Mouse (Mus musculus) cerebellum, adult 11-12 months (tissue): Measurements from ENCODE around the gene Epor.

Experiments
- DNase-seq: peaks from one replicate; pipeline ENCODE4 v3.0.0; 2022

Epor gene

DNA sequence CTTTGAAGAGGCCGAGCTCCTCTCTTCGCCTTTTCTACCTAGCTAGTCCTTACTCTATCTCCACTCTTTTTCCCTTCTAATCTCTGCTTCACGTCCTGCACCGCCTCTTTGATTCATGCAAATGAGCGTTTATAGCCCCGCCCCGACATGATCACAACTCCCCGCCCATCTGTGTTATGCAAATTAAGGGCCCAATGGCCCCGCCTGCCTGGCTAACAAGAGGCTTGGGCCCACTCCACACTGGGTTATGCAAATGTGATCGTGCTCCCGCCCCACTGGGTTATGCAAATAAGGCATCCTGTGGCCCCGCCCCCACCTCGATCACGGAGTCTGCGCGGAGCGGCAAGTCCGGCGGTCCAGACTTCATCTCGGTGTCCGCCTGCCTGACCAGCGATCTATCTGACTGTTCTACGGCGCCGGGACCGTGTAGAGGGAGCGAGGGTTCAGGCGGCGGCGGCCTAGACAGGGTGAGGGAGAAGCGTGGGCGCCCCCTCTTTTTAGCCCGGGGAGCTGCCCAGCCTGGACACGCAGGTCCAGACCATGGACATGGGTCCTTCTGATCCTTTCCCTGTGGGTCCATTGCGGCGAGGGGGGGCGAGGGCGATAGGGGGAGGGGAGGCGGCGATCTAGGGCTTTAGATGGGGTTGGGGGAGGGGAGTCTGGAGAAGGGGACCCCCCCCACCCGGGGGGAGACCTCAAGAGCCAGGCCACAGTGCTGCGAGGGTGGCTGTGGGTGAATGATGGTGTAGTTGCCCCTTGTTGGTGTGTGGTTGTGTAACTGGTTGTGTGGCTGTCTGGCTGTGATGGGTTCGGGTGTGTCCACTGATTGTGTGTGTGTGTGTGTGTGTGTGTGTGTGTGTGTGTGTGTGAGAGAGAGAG, 26.4 kb downstream of the Epor start, which contains the start of gene Plppr2:
TSS of gene Plppr2 (plus strand) at position 342 of the 879 bp plus-strand sequence.
- DNase-seq: peak; percentile 100

- peak; percentile 59 for DNase-seq
These were observed 27.7 kb downstream of the Epor start for GRCm38 (mm10) chr9:21935466-21936131.

- peak; percentile 67 for DNase-seq
These were observed 29.3 kb downstream of the Epor start for GRCm38 (mm10) chr9:21934021-21934420.

DNA sequence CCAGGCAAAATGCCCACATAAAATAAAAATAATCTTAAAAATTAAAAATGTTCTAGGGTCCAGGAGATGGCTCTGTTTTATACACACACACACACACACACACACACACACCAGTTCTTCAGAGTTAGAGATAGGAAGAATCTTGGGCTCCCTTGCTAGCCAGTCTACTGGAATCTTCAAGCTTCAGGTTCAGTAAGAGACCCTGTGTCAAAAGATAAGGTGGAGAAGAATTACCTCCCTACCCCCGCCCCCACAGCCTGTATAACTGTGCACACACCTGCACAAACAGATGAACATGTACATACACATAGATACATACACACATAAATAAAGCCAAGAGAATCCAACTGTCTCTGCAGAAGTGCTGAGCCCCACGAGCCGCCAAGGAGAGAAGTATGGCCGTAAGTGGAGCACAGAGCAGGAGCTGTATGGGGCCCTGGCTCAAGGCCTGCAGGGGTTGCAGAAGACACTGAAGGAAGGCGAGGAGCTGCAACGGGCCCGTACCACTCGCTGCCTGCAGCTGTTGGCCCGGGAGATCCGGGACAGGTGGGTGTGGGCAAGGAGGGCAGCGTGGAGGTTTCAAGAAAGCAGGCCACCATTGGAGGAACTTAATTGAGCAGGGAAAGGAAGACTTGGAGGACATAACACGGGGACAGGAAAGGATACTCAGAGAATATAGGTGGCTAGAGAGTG, 30.7 kb downstream of the Epor start:
- DNase-seq: peak; percentile 36

DNA sequence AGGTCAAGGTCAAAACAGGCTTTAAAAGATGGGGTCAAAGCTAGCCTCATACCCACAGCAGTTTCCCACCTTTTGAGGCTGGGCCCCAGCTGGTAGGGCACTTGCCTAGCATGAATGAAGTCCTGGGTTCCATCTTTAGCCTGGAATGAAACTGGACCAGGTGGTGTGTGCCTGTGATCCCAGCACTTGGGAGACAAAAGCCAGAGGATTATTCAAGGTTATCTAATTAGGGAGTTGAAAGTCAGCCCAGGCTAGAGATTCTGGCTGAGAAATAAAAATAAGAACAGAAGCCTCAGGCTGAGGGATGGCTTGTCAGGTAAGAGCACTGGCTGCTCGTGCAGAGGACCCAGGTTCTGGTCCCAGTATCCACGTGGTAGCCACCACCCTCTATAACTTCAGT, 31.3 kb downstream of the Epor start:
- peak; percentile 41 for DNase-seq

DNA sequence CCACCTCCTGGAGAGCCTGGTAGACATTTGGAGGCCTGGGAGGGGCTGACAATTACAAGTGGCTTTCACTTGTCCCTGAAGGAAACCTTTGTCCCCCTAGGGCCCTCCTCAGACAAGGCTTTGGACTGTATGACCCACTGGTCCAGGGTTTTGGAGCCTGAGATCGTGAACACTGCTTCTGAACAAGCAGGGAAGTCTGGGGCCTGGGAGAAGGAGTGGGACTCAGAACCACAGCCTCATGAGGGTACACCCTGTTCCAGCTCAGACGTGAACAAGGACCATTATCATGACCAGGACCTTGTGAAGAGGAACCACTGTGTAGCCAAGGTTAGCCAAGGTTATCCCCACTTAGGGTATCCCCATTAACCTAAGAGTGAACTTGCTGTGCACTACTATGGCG, 34.1 kb downstream of the Epor start:
- peak; percentile 36 for DNase-seq

DNA sequence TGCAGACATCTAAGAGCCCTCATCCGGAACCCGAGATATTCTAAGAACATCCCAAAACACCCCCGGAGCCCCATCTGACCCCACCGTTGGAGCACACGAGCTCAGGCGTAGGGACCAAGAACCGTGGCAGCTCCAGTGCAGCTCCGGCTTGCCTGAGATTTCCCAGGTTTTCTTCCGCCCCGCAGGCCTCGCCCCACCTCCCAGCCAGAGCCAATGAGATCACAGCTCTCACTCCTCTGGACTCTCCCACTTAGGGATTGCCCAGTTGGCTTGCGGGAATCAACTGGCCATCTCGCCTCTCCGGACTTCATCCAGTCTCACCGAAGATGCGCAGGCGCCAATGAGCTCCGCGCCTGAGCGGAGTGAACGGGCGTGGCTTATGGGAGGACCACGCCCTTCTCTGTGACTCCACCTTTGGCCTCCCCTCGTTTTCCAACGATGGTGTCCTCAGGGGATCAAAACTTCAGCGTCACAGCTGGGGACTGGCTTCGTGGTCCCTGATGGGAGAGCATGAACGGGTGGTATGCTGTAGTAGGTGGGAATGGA, 36.0 kb downstream of the Epor start, which contains the start of the genes Ccdc159 and Tmem205:
TSS of gene Ccdc159 (plus strand) at position 264 of the 546 bp plus-strand sequence.
TSS of gene Tmem205 (minus strand) at position 349 of the 546 bp plus-strand sequence.
- DNase-seq: peak; percentile 97

DNA sequence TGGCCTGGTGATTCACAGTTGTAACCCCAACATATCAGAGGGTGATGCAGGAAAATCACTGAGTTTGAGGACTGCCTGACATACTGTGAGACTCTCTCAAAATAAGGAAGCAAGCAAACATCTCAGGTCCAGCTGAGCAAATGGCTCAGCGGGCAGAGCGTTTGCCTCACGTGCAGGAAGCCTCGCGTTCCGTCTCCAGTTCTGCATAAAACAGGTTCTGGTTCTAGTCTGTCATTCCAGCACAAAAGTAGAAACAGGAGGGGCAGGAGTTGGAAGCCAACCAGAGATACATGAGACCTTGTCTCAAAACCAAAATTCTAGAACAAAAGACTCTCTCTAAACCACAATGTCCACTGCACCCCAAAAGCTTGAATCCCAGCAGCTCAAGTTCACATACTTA, 36.5 kb downstream of the Epor start:
- peak; percentile 36 for DNase-seq

- DNase-seq: peak; percentile 37
These were observed 37.2 kb downstream of the Epor start for GRCm38 (mm10) chr9:21926155-21926554.

- no peak for DNase-seq
These were observed 37.8 kb downstream of the Epor start for GRCm38 (mm10) chr9:21925506-21925905.

GRCm38 (mm10) chr9:21925034-21925433, 38.3 kb downstream of the Epor start:
- DNase-seq: no peak

GRCm38 (mm10) chr9:21924099-21924493, 39.2 kb downstream of the Epor start:
- DNase-seq: peak; percentile 49

DNA sequence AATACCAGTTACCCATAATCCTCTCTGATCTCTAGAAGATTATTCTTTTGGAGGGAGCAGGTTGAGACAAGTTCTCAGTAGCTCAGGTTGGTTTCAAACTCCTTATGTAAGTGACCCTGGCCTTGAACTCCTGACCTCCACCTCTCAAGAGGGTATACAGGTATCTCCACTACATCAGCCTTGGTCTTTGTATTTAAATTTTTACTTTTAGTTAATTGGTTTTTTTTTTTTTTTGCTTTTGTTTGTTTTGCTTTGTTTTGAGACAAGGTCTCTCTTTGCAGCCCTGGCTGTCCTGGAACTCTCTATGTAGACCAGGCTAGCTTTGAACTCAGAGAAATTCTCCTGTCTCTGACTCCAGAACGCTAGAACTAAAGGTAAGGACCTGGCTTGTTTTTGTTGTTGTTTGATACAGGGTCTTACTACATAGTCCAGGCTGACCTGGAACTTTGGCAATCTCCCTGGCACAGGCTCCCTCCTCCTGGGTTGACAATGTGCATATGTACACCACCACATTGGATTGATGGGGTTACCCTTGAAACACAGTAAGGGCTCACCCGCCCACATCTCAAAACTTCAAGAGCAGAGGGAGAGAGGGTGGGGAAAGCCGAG, 39.7 kb downstream of the Epor start:
- DNase-seq: no peak

DNA sequence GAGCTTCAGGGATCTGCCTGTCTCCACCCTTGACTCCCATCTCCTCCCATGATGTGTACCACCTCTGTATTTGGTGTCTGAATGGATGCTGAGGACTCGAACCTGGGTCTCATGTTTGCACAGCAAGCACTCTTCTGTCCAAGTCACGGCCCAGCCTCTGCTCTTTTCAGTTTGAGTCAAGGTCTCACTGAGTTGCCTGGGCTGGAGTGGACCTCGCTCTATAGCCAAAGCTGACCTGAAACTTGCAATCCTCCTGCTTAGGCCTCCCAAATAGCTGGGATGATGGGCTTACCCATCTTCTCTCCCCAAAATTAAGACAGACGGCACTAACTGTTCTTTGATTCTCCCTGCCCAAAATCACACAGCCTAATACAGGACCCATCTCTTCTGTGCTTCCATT, 40.3 kb downstream of the Epor start:
- DNase-seq: no peak

- DNase-seq: no peak
These were observed 44.5 kb downstream of the Epor start for GRCm38 (mm10) chr9:21918692-21919384.

DNA sequence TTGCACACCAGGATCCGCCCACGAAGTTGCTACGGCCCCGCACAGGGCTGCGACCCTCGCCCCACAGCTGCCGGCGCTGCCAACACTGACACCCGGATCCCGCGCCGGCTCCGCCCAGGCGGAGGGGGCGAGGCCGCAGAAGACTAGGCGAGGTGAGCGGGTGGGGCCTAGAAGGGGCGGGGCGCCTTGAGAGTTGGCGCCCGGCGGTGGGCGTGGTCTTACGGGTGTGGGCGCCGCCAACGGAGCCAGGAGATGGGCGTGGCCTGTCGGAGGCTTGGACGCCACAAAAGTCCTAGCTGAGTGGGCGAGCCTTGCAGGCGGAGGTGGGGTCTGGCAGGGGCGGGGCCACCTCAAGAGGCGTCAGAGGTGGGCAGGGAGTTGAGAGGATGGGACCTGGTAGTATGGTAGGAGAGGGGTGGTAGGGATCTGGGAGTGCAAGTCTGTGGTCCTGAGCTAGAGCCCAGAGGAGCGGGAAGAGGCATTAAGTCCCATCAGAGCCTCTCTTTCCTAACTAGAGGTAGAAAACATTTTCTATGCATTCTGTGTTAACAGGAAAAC, 45.2 kb downstream of the Epor start, which contains the start of gene Rab3d:
TSS of gene Rab3d (minus strand) at position 158 of the 558 bp plus-strand sequence.
- peak; percentile 90 for DNase-seq

- no peak for DNase-seq
These were observed 45.7 kb downstream of the Epor start for GRCm38 (mm10) chr9:21917493-21918034.

- no peak for DNase-seq
These were observed 46.3 kb downstream of the Epor start for GRCm38 (mm10) chr9:21916851-21917492.

DNA sequence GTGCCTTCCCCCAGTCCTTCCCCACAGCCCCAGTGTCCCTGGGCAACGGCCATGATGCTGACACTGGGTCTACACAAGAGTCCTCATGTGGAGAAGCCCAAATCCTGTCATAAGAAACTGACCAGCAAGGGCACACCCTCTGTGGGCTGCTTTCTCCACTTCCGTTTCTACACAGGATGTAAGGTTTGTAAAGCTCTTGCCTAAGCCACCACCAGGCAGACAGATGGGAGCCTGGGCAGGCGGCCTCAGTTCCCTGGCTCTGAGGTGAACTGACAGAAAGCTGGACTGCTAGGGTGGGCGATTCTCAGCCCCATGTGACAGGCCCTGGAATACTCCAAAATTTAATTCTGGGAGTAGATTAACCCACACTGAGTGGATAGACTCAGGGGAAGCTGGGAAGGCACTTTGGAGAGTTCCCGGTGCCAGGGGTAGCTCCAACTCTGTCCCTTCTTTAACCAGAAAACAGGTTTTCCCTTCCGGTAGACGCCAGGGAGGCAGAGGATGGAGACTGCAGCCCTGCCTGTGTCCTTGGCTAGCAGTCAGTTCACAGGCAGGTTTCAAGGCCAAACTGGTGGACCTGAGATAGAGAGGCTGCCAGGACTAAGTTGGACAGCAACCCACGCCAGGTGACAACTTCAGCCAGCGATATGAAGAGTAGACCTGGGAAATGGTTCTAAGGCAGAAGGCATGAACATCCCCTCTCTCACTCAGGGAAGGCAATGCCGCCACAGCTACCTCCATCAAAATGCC, 53.7 kb downstream of the Epor start:
- DNase-seq: peak; percentile 54
